20 mouse cellular contexts compared by ENCODE assay signal in the genomic region with DNA sequence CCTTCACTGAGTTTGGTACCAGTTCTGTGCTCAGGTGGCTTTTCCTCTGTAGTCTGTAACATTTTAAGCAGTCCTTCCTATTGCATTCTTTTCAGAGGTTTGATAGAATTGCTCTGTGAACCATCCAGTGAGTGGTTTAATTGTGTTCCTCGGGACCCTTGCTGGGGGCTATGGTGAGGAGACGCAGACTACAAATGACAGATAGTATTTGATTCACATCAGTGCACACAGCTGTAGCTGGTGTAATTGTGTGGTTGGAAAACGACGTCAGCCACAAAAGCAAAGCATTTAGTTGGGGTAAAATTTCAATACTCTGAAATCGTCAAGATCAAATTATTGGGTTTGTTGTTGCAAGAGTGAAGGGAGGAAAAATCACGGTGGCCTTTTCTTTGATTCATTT. TPM values are rescaled to one million over a fixed set of nuclear protein-coding genes. Genes with fewer than 3 reads are reported as not detected.
DNase-seq lines count a peak whose midpoint lies in the region; ATAC-seq and TF ChIP-seq lines count a peak whose summit lies in the region.
"Had no signal": no experiment of that assay in that cellular context is flagged by ENCODE, and none has a peak within 500 bp of the region (broad histone marks: within the 10 kb centered on the region; RNA-seq: fewer than 3 reads in every experiment).

No protein-coding gene starts in this region.

- WGBS in hindbrain, embryonic 11.5 days, result 44% methylated on average over 6 of the region's 6 CpGs
- WGBS in hindbrain, embryonic 10.5 days, result 47% methylated on average over 6 of the region's 6 CpGs
- WGBS in midbrain, postnatal 0 days, result 35% methylated on average over 6 of the region's 6 CpGs
- WGBS in midbrain, embryonic 10.5 days, result 55% methylated on average over 6 of the region's 6 CpGs
- WGBS in hindbrain, embryonic 15.5 days, result 27% methylated on average over 6 of the region's 6 CpGs
- 73% methylated on average over 6 of the region's 6 CpGs for WGBS in limb, embryonic 10.5 days

- DNase-seq in hindbrain, embryonic 11.5 days (ENCODE audit: low spot score), result no peak
- DNase-seq in hindbrain, embryonic 10.5 days (ENCODE audit: low spot score), result no peak
- DNase-seq in midbrain, postnatal 0 days (ENCODE audit: low spot score), result peak; percentile 48
- no peak for DNase-seq in midbrain, embryonic 10.5 days (ENCODE audit: low spot score)
- no peak for DNase-seq in thymus, postnatal 25 days
- no peak for DNase-seq in limb, embryonic 10.5 days (ENCODE audit: low spot score)
- DNase-seq: adrenal gland, postnatal 36 days; cerebellum, adult 9-10 months; heart, adult 11 months; heart, postnatal 4 days; kidney, adult 18-20 months; lung, adult 18-20 months; lung, postnatal 36 days had no signal

- no peaks in the 10 kb centered on the region for H3K36me3 ChIP-seq in hindbrain, embryonic 11.5 days (ENCODE audit: control insufficient read depth, insufficient read depth, low read length)
- no peaks in the 10 kb centered on the region for H3K36me3 ChIP-seq in hindbrain, embryonic 10.5 days
- no peaks in the 10 kb centered on the region for H3K36me3 ChIP-seq in midbrain, postnatal 0 days (ENCODE audit: insufficient read depth, low read length)
- H3K36me3 ChIP-seq in midbrain, embryonic 10.5 days, result no peaks in the 10 kb centered on the region
- H3K36me3 ChIP-seq in hindbrain, embryonic 15.5 days, result no peaks in the 10 kb centered on the region
- H3K36me3 ChIP-seq in limb, embryonic 10.5 days, result no peaks in the 10 kb centered on the region
- H3K36me3 ChIP-seq: heart, embryonic 13.5 days; neural tube, embryonic 12.5 days had no signal

- no peak overlapping the region for H3K4me2 ChIP-seq in hindbrain, embryonic 11.5 days (replicated peaks; ENCODE audit: low read depth, low read length)
- H3K4me2 ChIP-seq in midbrain, postnatal 0 days (ENCODE audit: low read depth, low read length, poor library complexity, severe bottlenecking), result no peak overlapping the region
- no peak overlapping the region for H3K4me2 ChIP-seq in hindbrain, embryonic 15.5 days
- H3K4me2 ChIP-seq: heart, embryonic 13.5 days had no signal

- H3K4me3 ChIP-seq in hindbrain, embryonic 11.5 days (ENCODE audit: low read depth, low read length), result no peak overlapping the region
- H3K4me3 ChIP-seq in hindbrain, embryonic 10.5 days, result no peak overlapping the region
- H3K4me3 ChIP-seq in midbrain, postnatal 0 days (ENCODE audit: low read depth, low read length), result no peak overlapping the region
- no peak overlapping the region for H3K4me3 ChIP-seq in midbrain, embryonic 10.5 days
- no peak overlapping the region for H3K4me3 ChIP-seq in hindbrain, embryonic 15.5 days
- no peak overlapping the region for H3K4me3 ChIP-seq in limb, embryonic 10.5 days
- H3K4me3 ChIP-seq: heart, embryonic 13.5 days; neural tube, embryonic 12.5 days had no signal

- H3K27me3 ChIP-seq in hindbrain, embryonic 11.5 days (ENCODE audit: control insufficient read depth, insufficient read depth, low read length), result no peaks in the 10 kb centered on the region
- peaks cover 17% of the 10 kb centered on the region for H3K27me3 ChIP-seq in hindbrain, embryonic 10.5 days (ENCODE audit: insufficient read depth, poor library complexity, severe bottlenecking)
- H3K27me3 ChIP-seq in midbrain, postnatal 0 days (ENCODE audit: insufficient read depth, low read length), result no peaks in the 10 kb centered on the region
- peaks cover 28% of the 10 kb centered on the region for H3K27me3 ChIP-seq in midbrain, embryonic 10.5 days (ENCODE audit: low read depth, poor library complexity, severe bottlenecking)
- no peaks in the 10 kb centered on the region for H3K27me3 ChIP-seq in hindbrain, embryonic 15.5 days
- no peaks in the 10 kb centered on the region for H3K27me3 ChIP-seq in limb, embryonic 10.5 days (ENCODE audit: low read depth, poor library complexity, severe bottlenecking)
- H3K27me3 ChIP-seq: neural tube, embryonic 12.5 days had no signal

- no peak for TF ChIP-seq CTCF in midbrain, postnatal 0 days (IDR thresholded peaks at IDR 0.05)

- peaks cover 3% of the 10 kb centered on the region for H3K4me1 ChIP-seq in hindbrain, embryonic 11.5 days (replicated peaks; ENCODE audit: control insufficient read depth, insufficient read depth, low read length)
- H3K4me1 ChIP-seq in hindbrain, embryonic 10.5 days (replicated peaks), result peaks cover 38% of the 10 kb centered on the region
- H3K4me1 ChIP-seq in midbrain, postnatal 0 days (ENCODE audit: insufficient read depth, low read length), result no peaks in the 10 kb centered on the region
- H3K4me1 ChIP-seq in midbrain, embryonic 10.5 days, result peaks cover 38% of the 10 kb centered on the region
- peaks cover 35% of the 10 kb centered on the region for H3K4me1 ChIP-seq in hindbrain, embryonic 15.5 days (replicated peaks)
- peaks cover 38% of the 10 kb centered on the region for H3K4me1 ChIP-seq in limb, embryonic 10.5 days

- no peaks in the 10 kb centered on the region for H3K9me3 ChIP-seq in hindbrain, embryonic 11.5 days (ENCODE audit: control insufficient read depth, low read length)
- no peaks in the 10 kb centered on the region for H3K9me3 ChIP-seq in hindbrain, embryonic 10.5 days
- H3K9me3 ChIP-seq in midbrain, postnatal 0 days (ENCODE audit: low read length), result no peaks in the 10 kb centered on the region
- H3K9me3 ChIP-seq in midbrain, embryonic 10.5 days (replicated peaks), result no peaks in the 10 kb centered on the region
- no peaks in the 10 kb centered on the region for H3K9me3 ChIP-seq in hindbrain, embryonic 15.5 days
- H3K9me3 ChIP-seq in limb, embryonic 10.5 days (replicated peaks), result no peaks in the 10 kb centered on the region
- H3K9me3 ChIP-seq: heart, embryonic 13.5 days; neural tube, embryonic 12.5 days had no signal

- no peak overlapping the region for H3K9ac ChIP-seq in hindbrain, embryonic 11.5 days (ENCODE audit: low read depth, low read length)
- no peak overlapping the region for H3K9ac ChIP-seq in midbrain, postnatal 0 days (replicated peaks; ENCODE audit: low read length, poor library complexity, severe bottlenecking)
- H3K9ac ChIP-seq in hindbrain, embryonic 15.5 days, result no peak overlapping the region
- H3K9ac ChIP-seq: heart, embryonic 13.5 days had no signal

- ATAC-seq in hindbrain, embryonic 11.5 days (ENCODE audit: low FRiP score), result no peak
- no peak for ATAC-seq in midbrain, postnatal 0 days (ENCODE audit: low FRiP score)
- no peak for ATAC-seq in hindbrain, embryonic 15.5 days (ENCODE audit: low FRiP score, low read depth)

- peak overlapping the region; percentile 58 for H3K27ac ChIP-seq in hindbrain, embryonic 11.5 days (ENCODE audit: low read depth, low read length)
- no peak overlapping the region for H3K27ac ChIP-seq in hindbrain, embryonic 10.5 days
- no peak overlapping the region for H3K27ac ChIP-seq in midbrain, postnatal 0 days (ENCODE audit: low read depth, low read length)
- H3K27ac ChIP-seq in midbrain, embryonic 10.5 days (replicated peaks), result no peak overlapping the region
- peak overlapping the region; percentile 52 for H3K27ac ChIP-seq in hindbrain, embryonic 15.5 days (replicated peaks)
- H3K27ac ChIP-seq in limb, embryonic 10.5 days, result no peak overlapping the region
- H3K27ac ChIP-seq: heart, embryonic 13.5 days had no signal

RNA-seq across cellular contexts. Expression of a gene that starts 22.1 kb away (rescaled TPM):
- polyA plus RNA-seq in hindbrain, embryonic 11.5 days (2014; fragmentation: Nextera tagmentation; extraction: Ambion mirVana), result 35.8 and 41.7 TPM in 2 replicates
- polyA plus RNA-seq in hindbrain, embryonic 10.5 days (2016; fragmentation: Nextera tagmentation; extraction: Ambion mirVana), result 29.5 and 40.5 TPM in 2 replicates
- total RNA-seq in midbrain, postnatal 0 days (2014; rRNA removed), result 243 and 250 TPM in 2 replicates
- 99.4 and 102 TPM in 2 replicates for polyA plus RNA-seq in midbrain, postnatal 0 days (2015; fragmentation: Nextera tagmentation; extraction: Ambion mirVana)
- polyA plus RNA-seq in midbrain, embryonic 10.5 days (2016; fragmentation: Nextera tagmentation; extraction: Ambion mirVana), result 26.9 and 37.6 TPM in 2 replicates
- 99.9 and 113 TPM in 2 replicates for polyA plus RNA-seq in hindbrain, embryonic 15.5 days (2015; fragmentation: Nextera tagmentation; extraction: Ambion mirVana)
- polyA plus RNA-seq in limb, embryonic 10.5 days (2016; fragmentation: Nextera tagmentation; extraction: Ambion mirVana), result 44.7 and 53.7 TPM in 2 replicates

RNA-seq across cellular contexts. Expression of a gene that starts 28.0 kb away (rescaled TPM):
- polyA plus RNA-seq in hindbrain, embryonic 11.5 days (2014; fragmentation: Nextera tagmentation; extraction: Ambion mirVana), result 0.19 TPM in 1 of 2 replicates, not detected in the other
- polyA plus RNA-seq in hindbrain, embryonic 10.5 days (2016; fragmentation: Nextera tagmentation; extraction: Ambion mirVana), result 0.21 TPM in 1 of 2 replicates, not detected in the other
- total RNA-seq in midbrain, postnatal 0 days (2014; rRNA removed), result 2.8 and 4.9 TPM in 2 replicates
- polyA plus RNA-seq in midbrain, postnatal 0 days (2015; fragmentation: Nextera tagmentation; extraction: Ambion mirVana), result 1.9 and 2.1 TPM in 2 replicates
- polyA plus RNA-seq in midbrain, embryonic 10.5 days (2016; fragmentation: Nextera tagmentation; extraction: Ambion mirVana), result 0.12 TPM in 1 of 2 replicates, not detected in the other
- 1.3 and 1.7 TPM in 2 replicates for polyA plus RNA-seq in hindbrain, embryonic 15.5 days (2015; fragmentation: Nextera tagmentation; extraction: Ambion mirVana)
- polyA plus RNA-seq in limb, embryonic 10.5 days (2016; fragmentation: Nextera tagmentation; extraction: Ambion mirVana), result 18.9 and 22.9 TPM in 2 replicates
- total RNA-seq: adrenal gland, postnatal 36 days; gastrocnemius, adult 8-10 months; heart, postnatal 4 days; liver, adult 2 months had no signal
- polyA plus RNA-seq: liver, adult 2 months; small intestine, adult 2 months; urinary bladder, adult 2 months had no signal

RNA-seq across cellular contexts. Expression of a gene that starts 35.4 kb away (rescaled TPM):
- 0.14 TPM in 1 of 2 replicates, not detected in the other for polyA plus RNA-seq in hindbrain, embryonic 11.5 days (2014; fragmentation: Nextera tagmentation; extraction: Ambion mirVana)
- 0.09 and 0.20 TPM in 2 replicates for polyA plus RNA-seq in hindbrain, embryonic 10.5 days (2016; fragmentation: Nextera tagmentation; extraction: Ambion mirVana)
- 0.27 and 0.76 TPM in 2 replicates for total RNA-seq in midbrain, postnatal 0 days (2014; rRNA removed)
- 0.61 and 0.80 TPM in 2 replicates for polyA plus RNA-seq in midbrain, postnatal 0 days (2015; fragmentation: Nextera tagmentation; extraction: Ambion mirVana)
- polyA plus RNA-seq in midbrain, embryonic 10.5 days (2016; fragmentation: Nextera tagmentation; extraction: Ambion mirVana), result 0.05 TPM in 1 of 2 replicates, not detected in the other
- 0.82 and 2.8 TPM in 2 replicates for polyA plus RNA-seq in hindbrain, embryonic 15.5 days (2015; fragmentation: Nextera tagmentation; extraction: Ambion mirVana)
- polyA plus RNA-seq in limb, embryonic 10.5 days (2016; fragmentation: Nextera tagmentation; extraction: Ambion mirVana), result 0.04 and 0.09 TPM in 2 replicates

Comparison
In these comparisons a context has a peak if more than half of its experiments do, and no peak if none do; other contexts are left out.
1. H3K27ac ChIP-seq: peak in hindbrain, embryonic 11.5 days (single experiment) and hindbrain, embryonic 15.5 days (single experiment); none in hindbrain, embryonic 10.5 days (single experiment), midbrain, postnatal 0 days (single experiment), midbrain, embryonic 10.5 days (single experiment) and limb, embryonic 10.5 days (single experiment).